Mouse (Mus musculus) megakaryocyte, adult 5-6 weeks (primary cell): ENCODE results near the gene Zmiz1. TPM values are rescaled to one million over a fixed set of nuclear protein-coding genes. Genes with fewer than 3 reads are reported as not detected.

Experiments used
- ATAC-seq: 2 replicates; pipeline ENCODE4 v1.8.0; 2016; ENCODE audit warnings: mild to moderate bottlenecking, inconsistent platforms; ENCODE audit not compliant: poor library complexity, severe bottlenecking
- total RNA-seq, 2 experiments: library from RNA; stranded (forward) in 1 of 2; stranded (reverse) in 1 of 2; fragments of 153-499, 151-499 nt in 1 of 2; fragments of 221-1000, 200-1000 nt in 1 of 2; gene quantifications; 2 replicates each; pipeline versions ENCODE4 v1.2.3 to v1.2.4; 2015 to 2017

The Zmiz1 gene
- total RNA-seq, 2 experiments from 2014 or later, result 11.4 to 88.9 TPM

DNA sequence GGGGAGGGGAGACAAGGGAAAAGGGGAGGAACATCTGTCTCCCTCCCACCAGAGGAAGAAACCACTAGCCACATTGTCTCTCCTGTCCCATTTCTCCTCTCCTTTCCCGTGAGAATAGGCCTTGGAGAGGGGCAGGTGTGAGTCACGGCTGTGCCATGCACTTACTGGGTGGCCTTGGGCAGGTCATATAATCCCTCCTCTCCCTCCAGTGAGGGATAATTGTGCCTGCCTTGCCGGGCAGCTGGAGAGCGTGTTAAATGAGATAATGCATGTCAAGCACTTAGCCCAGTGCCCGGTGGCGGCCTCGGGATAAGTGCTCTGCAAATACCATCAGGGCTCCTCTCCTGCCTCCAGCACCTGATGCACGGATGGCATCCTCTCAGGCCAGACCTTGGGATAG is 95.8 kb downstream of the Zmiz1 start:
- no peak for ATAC-seq

DNA sequence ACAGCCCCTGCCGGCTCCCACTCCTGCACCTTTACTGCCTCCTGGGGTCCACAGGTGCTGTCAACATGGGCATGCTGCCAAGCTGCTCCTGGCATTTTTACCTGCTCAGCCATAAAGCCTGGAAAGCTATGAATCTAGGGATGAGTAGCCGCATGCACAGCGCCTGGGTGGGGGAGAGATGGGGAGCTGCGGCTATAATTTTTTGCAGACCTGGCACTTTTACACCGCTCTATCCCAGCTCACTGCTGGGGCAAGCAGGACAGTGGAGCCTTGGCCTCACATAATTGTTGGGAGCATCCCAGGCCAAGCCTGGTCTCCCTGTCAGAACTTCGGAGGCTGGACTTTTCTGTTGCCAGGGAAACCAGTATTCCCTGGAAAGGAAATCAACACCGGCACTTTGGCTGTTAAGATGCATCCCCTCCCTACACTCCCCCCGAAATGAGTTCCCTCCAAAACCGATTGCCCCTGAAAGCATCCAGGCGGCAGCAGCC is 96.4 kb downstream of the Zmiz1 start:
- no peak for ATAC-seq

DNA sequence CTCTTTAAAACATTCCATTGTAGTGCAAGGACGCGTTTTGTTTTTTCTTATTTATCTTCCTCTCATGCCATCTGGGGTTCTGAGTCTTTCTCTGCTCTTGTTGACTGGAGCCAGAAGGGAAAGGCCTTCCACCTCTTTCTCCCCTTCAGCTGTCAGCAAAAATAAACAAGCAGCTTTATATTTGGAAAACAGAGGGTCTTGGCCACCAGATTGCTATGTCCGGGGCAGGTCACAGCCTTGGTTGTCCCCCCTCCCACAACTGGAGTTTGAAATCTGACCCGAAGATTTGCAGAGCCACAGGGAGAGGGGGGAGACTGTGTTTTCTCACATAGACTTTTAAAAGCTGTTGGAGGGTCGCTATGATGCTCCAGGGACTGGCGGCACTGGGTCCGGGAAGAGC is 96.9 kb downstream of the Zmiz1 start:
- ATAC-seq, result no peak

DNA sequence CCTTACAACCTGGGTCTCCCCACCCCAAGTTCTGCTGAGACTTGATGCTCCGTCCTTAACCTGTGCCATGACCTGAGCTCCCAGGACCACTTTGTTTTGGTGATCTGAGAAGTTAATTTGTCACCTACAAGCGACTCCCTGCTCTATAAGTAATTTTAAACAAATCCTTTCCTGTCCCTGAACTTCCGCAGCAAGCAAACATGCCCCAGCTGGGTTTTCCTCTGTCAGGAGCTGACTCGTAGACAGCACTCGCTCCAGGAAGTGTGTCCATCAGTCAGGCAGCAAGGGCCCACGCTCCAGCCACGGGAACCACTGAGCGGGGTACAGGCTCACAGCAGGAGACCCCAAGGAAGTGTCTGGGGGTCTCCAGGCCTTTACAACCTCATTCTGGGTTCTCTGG is 98.0 kb downstream of the Zmiz1 start:
- no peak for ATAC-seq

DNA sequence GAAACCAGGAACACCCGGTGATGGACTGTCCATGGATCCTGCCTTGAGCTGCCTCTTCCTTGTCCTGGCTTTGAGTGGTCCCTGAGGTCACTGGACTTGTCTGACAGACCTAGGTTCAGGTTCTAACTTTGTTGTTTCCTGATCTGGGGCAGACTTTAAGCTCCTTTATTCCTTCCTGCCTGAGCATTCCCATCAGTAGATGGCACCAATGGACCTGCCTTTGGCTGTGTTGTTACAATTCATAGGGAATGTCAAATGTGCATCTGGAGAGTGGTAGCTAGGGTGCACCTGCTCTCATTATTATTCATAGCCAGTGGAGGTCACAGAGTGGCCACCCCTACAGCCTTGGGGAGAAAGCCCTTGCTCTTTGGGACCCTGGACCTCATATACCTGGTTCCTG is 99.5 kb downstream of the Zmiz1 start:
- no peak for ATAC-seq

DNA sequence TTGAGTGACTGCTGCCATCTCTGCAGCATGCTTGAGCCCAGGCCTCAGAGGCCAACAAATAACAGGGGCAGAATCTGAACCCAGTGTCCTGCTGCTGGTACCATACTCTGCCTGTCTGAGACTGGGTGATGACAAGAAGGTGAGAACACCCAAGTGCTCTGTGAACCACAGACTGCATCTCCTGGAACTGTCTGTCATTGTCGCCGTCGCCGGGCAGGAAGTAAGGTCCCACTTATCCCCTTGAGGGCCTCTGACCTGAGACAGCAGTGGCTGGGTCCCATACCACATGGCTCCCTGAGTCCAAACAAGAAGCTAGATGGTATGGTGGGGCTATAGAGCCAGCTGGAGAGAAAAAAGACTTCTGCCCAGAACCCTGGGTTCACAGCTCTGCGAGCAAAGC is 100.9 kb downstream of the Zmiz1 start:
- peak; percentile 52 for ATAC-seq

DNA sequence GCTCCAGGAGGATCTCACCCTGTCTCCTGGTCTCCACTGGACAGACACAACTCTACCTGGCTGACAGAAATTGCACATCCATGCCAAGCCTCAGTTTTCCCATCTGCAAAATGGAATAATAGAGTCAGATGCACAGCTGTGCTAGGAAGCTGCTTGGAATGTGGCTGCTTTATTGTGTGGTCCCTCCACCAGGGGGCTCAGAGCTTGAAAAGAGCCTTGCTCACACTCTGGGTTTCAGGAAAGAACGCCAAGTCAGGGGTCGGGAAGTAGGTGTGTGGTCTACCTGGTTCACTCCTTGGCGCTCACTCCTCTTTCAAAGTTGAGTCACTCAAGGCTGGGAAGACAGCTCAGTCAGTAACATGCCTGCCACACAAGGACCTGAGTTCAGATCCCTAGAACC is 101.9 kb downstream of the Zmiz1 start:
- ATAC-seq, result no peak

DNA sequence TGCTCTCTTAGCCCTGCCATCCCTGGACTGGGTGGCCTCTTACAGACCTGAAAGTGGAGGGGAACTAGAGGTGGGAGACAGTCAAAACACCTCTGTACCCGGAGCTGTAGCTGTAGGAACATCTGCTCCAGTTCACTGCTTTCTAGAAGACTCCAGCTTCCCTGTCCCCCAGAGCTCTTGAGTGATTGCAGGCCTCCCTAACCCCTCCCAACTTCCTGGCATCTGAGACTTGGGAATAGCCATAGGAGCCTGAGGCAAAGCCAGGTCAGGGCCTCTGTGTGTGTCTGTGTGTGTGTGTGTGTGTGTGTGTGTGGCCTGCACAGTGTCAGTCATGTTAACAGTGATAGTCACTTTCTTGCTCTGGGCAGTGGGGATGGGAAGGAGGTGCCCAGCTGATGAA is 102.7 kb downstream of the Zmiz1 start:
- no peak for ATAC-seq

DNA sequence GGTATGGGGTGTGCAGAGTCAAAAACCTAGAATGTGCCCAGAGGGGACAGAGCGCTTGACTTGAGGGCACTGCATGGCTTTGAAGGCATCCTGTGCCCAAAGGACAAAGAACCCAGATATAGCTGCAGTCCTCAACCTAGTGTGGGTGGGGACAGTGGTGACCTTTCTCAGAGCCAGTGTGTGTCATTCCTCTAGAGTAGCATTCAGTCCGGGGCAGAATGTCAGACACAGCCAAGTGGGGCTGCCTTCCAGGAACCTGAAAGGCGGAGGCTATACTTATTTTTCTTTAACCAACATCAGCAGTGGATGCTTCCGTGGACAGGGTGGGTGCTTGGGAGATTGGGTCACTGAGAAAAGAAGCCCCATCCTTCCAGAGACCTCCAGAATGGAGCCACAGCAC is 103.5 kb downstream of the Zmiz1 start:
- ATAC-seq, result no peak

DNA sequence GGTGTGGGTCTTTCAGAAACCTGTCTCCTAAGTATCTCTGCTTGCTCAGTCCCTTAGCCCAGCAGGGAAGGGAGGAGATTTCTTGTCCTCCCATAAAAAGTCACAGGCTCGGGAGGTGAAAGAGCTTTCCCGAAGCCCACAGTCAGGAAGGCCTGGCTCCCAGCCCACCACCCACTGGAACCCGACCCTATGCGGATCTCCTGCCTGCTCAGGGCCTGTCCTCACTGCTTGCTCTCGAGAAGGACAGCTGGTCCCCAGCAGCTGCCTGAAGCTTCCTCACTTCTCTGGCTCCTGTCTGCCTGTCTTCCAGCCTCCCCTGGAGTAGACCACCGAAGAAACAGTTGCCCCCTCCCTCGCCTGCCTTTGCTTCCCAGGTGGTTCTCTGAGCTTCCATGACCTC is 103.9 kb downstream of the Zmiz1 start:
- ATAC-seq, result no peak

DNA sequence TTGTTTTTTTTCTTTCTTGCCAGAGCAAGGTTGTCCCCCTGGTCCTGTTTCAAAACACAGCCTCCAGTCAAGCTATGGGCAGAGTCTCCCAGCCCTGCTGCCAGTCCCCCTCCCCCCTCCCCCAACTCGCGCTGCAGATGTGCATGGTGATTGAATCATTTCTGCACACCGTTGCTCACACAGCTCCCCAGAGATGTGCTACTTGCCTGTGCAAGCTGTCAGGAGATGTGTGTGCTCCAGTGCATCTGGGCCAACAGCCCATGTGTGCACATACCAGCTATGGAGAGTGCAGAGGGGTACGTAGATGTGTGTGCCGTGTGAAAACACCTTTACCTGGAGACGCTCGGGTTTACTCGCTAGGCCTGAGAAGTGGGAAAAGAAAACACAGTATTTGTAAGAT is 105.6 kb downstream of the Zmiz1 start:
- ATAC-seq, result no peak

DNA sequence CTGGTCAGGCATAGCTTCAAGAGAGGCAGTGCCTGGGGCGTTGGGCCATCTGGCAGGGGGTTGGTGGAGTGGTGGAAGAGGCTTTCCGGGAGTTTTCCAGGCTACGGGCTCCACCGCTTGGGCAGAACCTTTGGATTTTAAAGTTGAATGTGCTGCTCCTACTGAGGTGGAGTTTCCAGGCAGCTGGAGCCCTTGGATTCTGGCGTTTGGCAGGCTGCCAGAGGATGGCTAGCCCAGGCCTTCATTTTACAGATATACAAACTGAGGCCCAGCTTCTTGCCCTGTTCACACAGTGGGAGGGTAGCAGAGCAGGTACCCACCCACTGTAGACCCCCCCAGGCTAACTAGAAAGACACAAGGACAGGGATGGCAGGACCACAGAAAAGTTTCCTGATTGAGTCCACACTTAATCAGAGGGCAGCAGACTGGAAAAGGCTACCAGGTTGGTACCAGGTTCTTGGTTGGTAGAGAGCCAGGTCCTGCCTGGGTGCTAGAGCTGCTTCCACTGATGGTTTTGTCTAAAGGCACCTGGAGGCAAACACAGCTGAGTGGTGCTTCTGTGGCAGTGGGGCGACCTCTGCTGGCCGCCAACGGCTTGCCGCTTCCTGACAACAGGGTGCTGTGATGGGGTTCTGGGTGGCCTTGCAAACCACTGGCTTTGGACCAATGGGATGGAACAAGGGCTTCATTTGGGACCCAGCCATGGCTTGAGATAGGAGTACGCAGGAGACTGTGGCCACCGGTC is 106.5 kb downstream of the Zmiz1 start:
- peak; percentile 90 for ATAC-seq

DNA sequence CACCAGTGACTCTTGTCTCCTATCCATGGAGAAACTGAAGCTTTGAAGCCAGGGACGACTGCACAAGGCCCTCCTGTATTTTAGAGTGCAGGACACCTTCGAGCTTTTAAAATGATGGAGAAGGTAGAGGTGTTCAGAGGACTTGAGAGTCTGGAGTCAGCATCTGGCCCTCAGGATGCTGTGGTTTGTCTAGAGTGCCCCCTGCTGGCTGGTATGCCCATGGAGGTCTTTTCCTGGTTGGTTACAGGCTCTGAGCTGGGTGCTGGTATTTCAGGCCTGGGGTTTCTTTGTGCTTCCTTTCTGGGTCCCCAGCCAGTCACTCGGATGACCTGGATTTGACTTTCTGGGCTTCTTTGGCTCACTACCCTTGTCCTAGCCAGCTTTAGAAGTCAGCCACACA is 108.3 kb downstream of the Zmiz1 start:
- peak; percentile 63 for ATAC-seq

DNA sequence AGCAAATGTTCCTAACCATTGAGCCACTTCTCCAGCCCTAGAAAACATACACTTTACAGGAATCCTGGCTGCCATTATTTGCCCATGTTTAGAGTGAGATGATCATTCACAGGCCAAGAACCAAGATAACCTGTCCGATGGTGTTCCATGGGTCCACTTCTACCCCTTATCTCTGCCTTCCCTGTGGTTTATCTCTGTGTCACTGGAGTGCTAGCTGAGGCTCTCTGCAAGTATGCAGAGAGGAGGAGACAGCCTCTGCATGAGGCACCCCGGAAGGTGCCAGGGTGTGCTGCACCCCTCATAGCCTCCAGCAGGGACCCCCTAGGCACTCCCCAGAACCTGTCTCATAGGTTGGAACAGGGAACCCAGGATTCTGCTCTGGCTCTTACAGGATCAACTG is 108.9 kb downstream of the Zmiz1 start:
- no peak for ATAC-seq

DNA sequence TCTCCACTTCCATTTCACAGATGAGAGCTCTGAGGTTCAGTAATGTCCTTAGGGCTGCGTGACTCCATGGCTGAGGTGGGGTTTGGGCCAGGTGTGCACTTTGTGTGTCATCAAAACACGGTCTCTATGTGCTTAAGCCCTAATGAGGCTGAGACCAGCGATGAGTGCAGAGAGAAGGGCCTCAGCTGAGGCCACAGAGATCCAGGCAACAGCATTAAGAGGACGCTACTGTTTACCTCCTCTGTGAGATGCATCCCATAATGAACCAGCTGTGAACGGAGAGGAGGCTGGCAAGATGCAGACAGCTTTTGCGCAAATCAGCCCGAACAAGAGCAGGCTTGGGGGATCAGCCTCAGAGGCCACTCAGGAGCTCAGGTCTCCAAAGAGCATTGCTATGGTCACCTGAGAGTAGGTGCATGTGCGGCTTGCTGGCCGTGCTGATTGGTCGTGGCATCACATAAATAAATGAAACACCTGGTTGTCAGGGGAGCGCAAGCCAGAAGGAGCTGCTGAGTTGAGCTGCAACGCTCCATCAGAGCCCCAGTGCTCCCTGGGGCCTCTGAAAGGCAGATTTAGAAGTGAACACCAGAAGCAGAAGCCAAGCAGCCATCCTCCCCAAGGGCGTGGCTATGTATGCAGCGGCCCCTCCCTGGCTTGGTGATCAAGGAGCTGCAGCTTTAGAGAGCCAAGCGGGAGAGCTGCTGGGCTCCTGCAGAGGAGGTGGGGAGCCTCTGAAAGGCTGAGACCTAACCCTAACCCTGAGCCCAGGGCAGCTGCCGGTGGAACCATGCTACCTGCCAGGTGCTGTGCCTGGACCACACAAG is 115.3 kb downstream of the Zmiz1 start:
- ATAC-seq, result no peak

DNA sequence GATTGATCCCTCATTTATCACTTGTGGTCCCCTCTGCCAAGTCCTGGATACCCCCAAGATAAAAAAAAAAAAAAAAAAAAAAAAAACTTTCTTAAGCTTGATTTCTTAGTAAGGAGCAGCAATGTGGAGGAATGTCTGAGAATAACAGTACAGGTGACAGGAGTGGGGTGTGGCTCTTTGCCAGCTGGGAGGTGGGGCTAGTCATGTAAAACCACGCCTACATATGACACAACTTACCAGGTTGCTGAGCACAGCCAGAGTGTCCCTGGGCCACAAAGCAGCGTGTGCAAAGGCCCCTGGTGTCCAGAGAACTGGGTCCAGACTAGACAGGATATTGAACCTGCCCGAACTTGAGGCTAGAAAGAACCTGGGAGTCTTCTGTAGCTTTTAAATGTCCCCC is 117.7 kb downstream of the Zmiz1 start:
- ATAC-seq, result peak; percentile 51

DNA sequence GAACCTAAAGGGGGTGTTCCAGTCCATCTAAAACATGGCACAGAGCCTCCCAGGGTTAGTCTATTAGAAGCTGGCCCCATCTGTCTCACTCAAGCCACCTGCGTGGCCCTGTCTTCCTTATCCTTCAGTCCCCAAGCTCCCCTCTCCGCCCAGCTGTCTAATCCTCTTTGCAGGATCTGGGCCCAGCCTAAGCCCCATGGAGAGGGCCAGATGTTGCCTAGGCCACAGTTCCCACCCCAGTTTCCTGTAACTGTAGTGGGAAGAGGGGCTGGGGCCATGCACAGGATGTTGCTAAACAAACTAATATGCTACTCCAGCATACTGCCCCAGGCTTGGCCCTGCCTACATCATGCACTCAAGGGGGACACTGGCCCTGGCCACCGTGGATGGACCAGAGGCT is 118.4 kb downstream of the Zmiz1 start:
- ATAC-seq, result peak; percentile 53

DNA sequence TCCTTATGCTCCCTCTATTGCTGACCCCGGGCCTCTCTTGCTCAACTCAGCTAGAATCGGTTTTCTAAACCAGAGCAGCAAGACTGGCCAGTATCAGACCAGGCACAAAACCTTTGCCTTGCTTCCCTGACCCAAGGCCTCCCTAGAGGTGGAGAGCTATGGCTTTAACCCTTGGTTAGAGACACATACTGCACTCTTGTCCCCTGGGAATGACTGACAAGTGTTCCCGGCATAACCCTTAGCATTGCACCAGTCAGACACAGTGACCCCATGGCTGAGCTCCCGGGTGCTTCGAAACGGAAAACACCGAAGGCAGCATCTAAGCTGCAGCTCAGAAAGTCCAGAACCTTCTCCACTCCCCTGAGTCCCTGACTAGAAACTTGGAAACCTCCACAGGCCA is 120.6 kb downstream of the Zmiz1 start:
- no peak for ATAC-seq

DNA sequence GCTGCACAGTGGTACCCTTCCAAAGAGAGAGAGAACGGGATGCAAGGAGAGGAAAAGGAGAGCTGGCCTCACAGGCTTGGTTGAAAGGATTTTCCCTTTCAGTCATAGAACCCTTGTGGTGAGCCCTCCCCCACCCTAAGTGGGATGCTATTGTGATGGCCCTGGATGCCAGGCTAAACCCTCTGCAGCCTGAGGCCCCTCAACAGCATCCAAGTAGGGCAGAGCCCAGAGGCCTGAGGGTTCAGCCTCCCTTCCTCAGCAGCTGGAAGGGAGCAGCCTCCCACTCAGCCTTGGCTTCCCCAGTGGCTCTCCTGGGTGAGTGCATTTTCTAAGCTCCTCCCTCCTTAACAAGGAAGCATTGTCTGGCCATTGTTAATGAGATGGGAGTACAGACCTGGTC is 121.4 kb downstream of the Zmiz1 start:
- no peak for ATAC-seq

DNA sequence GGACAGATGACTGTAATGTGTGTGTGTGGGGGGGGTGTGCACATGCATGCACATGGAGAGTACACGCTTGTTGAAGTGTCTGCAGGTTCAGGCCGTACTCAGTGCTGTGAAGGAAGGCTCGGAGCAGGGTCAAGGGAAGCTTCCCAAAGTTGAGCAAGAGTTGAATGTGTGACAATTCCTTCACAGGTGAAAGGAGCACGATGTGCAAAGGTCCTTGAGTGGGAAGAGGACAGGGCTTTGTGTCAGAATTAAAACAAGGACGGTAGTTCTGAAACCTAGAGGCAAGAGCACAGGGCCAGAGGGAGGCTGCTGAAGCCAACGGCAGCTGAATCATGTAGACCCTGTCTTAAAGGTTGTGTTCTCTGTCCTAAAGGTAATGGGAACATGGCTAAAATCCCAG is 123.6 kb downstream of the Zmiz1 start:
- no peak for ATAC-seq

DNA sequence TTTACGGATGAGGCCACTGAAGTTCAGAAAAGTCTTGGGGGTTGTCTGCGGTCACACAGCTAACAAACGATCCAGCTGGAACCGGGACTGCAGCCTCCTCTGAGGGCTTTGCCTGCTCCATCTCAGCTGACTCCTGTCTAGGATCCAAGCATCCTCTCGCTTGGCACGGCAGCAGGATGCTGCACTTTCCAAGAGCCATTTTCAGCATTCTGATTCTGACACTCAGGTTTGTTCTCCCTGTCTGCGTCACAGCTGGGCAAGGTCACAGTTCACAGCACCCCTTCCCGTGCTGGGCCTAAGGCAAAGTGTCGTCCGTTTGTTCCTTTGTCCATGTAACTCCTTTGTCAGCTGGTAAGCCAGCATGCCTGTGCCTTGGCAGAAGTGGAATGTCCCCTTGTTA is 124.9 kb downstream of the Zmiz1 start:
- no peak for ATAC-seq

DNA sequence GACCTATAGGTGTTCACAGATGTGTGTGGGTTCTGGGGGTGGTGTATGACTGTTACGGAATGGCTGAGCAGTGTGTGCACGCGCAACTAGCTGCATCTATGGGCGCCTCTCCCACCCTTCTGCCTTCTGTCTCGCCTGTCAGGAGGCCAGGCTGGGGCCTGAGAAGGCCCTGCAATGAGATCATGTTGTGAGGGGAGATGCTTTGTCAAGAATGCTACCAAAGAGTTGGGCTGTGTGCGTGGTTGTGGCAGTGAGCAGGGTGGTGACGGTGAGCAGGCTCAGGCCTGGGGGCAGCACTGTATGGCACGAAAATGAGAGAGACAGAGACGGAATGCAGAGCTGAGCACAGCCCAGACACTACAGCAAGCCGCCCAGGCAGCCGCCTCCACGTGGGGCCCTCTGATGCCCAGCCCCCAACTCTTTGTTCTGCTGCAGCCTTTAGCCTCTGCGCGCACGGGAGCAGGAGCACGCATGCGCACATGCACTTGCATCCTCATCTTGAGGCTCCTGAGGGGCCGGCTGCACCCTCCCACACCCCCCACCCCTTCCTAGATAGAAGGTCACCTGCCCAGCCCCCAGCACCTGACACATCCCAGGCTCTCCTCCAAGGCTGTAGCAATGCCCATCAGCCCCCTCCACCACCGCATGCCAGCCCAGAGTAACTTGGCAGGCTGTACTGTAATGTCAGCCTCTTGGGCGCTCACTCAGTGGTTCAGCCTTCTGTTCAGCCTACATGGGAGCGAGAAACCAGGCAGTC is 126.7 kb downstream of the Zmiz1 start:
- no peak for ATAC-seq
